Mouse (Mus musculus) olfactory bulb, adult 2 months (tissue): ENCODE results near the gene Phf11a. TPM values are rescaled to one million over a fixed set of nuclear protein-coding genes. Genes with fewer than 3 reads are reported as not detected.
"Not testable (repeated sequence)": the region's sequence is repeated elsewhere in the genome, so short reads cannot be mapped to it uniquely, and the experiment has no call there.

Experiments used
- H3K27ac ChIP-seq: fragments of 200-500 bp; 2 replicates; pipeline ENCODE4 v1.5.1; 2012; ENCODE audit warnings: low read depth, low read length; ENCODE audit not compliant: insufficient read depth
- H3K4me1 ChIP-seq: fragments of 200-500 bp; 2 replicates; pipeline ENCODE4 v1.6.1; 2012; ENCODE audit warnings: low read length; ENCODE audit not compliant: control insufficient read depth, insufficient read depth
- H3K4me3 ChIP-seq: fragments of 200-500 bp; 2 replicates; pipeline ENCODE4 v1.5.1; 2012; ENCODE audit warnings: mild to moderate bottlenecking, low read depth, low read length, moderate library complexity; ENCODE audit not compliant: insufficient read depth
- CTCF ChIP-seq: fragments of 200-500 bp; IDR thresholded peaks from 2 replicates; pipeline ENCODE4 v1.5.1; 2012; ENCODE audit warnings: low read depth, mild to moderate bottlenecking, low read length, moderate library complexity; ENCODE audit not compliant: insufficient read depth
- POLR2A ChIP-seq: fragments of 200-500 bp; IDR thresholded peaks from 2 replicates; pipeline ENCODE4 v1.6.1; 2012; ENCODE audit warnings: mild to moderate bottlenecking, low read depth, low read length, moderate library complexity; ENCODE audit not compliant: insufficient read depth
- WGBS: fragments of 180-500 bp; shearing (Covaris S2); methylation state at CpG from one replicate; pipeline ENCODE4 v1.1.7; 2018; 5-methylcytosine and 5-hydroxymethylcytosine counted together
- polyA plus RNA-seq: library from polyadenylated mRNA; stranded (reverse); fragments of >200 nt; gene quantifications from 2 replicates; pipeline ENCODE4 v1.2.4, GENCODE M21; 2012; ENCODE audit warnings: low replicate concordance; ENCODE audit not compliant: missing spikeins, insufficient read depth, insufficient read length

The Phf11a gene
- not detected in 2 replicates for polyA plus RNA-seq

DNA sequence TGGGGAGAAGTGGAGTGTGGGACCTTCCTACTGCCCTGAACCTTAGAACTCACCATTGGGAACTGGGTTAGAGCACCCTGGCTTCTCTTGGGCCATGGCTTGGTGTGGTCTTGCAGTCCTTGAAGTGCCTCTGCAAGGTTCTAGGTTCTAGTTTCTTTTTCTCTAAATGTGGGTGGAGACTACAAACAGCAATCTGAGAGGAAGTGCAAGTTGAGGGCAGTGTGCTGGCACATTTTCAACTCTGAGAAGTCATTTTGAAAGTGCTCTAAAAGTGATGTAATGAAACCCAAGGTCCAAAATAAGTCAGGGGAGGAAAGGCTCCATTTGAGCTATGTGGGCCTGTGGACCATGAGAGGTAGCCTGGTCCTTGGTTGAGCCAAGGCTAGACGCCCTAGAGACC, at the start of gene Phf11a:
Gene Phf11a (minus strand): TSS at position 132 of the 400 bp plus-strand sequence.
- H3K4me3 ChIP-seq, H3K27ac ChIP-seq, H3K4me1 ChIP-seq: not testable (repeated sequence)
- 73% methylated on average over 1 of the region's 1 CpGs for WGBS

DNA sequence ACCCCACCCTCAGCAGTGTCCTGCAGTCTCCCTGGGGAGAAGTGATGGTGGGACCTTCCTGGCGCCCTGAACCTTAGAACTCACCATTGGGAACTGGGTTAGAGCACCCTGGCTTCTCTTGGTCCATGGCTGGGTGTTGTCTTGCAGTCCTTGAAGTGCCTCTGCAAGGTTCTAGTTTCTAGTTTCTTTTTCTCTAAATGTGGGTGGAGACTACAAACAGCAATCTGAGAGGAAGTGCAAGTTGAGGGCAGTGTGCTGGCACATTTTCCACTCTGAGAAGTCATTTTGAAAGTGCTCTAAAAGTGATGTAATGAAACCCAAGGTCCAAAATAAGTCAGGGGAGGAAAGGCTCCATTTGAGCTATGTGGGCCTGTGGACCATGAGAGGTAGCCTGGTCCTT, 43.9 kb upstream of the Phf11a start, which contains the start of gene Phf11b:
Gene Phf11b (minus strand): TSS at position 163 of the 400 bp plus-strand sequence.
- WGBS, result 75% methylated on average over 1 of the region's 1 CpGs
- H3K4me1 ChIP-seq, H3K4me3 ChIP-seq, H3K27ac ChIP-seq: not testable (repeated sequence)

DNA sequence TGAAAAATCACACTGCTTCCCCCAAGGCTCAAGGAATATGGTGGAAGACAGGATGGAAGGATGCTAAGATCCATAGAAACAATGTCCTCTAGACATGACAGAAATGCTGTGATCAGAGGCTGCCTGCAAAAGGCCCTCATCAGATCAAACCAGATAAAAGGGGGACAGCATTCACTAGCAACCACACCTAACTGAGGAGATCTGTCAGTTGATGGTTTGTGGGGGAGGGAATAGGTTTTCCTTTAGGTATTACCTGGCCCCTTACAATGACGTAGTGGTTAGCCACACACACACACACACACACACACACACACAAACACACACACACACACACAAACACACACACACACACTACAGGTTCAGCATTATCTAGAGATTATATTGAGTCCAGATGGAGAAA, 42.2 kb upstream of the Phf11a start:
- no peaks in the 10 kb centered on the region for H3K4me1 ChIP-seq
- WGBS, result 92% methylated on average over 1 of the region's 1 CpGs
- TF ChIP-seq POLR2A (no peak), CTCF (no peak)
- no peak overlapping the region for H3K27ac ChIP-seq
- H3K4me3 ChIP-seq, result no peak overlapping the region

DNA sequence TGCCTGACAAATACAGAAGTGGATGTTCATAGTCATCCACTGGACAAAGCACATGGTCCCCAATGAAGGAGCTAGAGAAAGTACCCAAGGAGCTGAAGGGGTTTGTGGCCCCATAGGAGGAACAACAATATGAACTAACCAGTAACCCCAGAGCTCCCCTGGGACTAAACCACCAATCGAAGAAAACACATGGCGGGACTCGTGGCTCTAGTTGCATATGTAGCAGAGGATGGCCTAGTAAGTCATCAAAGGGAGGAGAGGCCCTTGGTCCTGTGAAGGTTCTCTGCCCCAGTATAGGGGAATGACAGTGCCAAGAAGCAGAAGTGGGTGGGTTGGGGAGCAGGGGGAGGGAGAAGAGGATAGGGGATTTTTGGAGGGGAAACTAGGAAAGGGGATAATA, 38.7 kb upstream of the Phf11a start:
- not testable (repeated sequence) for H3K4me1 ChIP-seq, H3K4me3 ChIP-seq, H3K27ac ChIP-seq
- 91% methylated on average over 3 of the region's 3 CpGs for WGBS

DNA sequence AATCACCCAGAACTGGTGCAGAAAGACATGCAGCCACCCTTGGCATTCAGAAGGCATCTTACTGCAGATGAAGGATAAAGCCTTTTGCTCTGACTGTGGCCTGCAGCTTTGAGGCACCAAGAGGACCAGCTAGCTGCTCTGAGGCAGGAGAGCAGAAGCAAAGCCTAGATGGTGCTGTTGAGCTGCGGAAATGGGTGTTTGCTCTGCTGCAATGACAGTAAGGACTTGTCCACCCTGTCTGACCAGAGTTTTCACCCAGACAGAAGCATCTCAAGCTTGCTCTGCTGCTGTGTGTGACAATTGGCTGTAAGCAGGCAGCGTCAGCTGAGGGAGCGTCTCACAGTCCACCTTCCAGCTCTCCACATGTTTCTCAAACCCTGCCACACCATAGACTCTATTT, 33.2 kb upstream of the Phf11a start:
- WGBS, result 62% methylated on average over 3 of the region's 3 CpGs
- not testable (repeated sequence) for H3K4me3 ChIP-seq, H3K27ac ChIP-seq, H3K4me1 ChIP-seq

DNA sequence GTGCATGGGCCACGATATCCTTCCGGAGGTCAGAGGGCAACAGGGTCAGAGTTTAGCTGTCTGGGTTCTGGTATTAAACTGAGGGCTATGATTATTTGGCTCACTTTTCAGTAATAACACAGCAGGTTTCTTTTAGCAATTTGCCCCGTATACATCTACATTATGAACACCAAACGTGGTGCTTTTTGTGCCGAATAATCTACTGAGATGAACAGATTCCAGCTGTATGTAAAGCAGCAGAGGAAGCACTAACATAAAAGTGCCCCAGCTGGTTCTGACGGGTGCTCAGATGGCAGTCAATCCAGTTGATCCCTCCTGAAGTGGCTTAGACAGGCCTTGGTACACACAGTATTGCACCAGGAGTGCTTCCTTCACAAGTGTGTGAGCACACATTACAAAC, 22.6 kb upstream of the Phf11a start:
- H3K4me1 ChIP-seq, H3K4me3 ChIP-seq, H3K27ac ChIP-seq: not testable (repeated sequence)
- WGBS, result 80% methylated on average over 6 of the region's 6 CpGs

DNA sequence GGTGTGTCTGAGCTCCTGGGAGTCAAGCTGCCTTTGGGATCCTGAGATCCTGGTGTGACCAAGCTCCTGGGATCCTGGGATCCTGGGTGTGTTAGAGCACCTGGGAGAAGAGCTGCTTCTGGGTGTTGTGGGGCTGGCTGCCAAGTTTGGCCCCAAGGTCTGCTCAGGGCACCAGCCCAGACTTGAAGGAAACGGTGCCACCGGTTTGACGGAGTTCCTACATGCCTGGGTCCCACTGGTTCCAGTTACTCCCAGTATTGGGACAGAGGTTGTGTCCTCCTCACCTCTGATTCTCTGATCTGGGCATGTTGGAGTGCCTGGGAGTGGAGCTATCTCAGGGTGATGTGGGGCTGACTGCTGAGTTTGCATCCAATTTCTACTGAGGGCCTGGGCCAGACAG, 21.7 kb upstream of the Phf11a start:
- not testable (repeated sequence) for H3K4me1 ChIP-seq, H3K27ac ChIP-seq, H3K4me3 ChIP-seq
- 94% methylated on average over 3 of the region's 3 CpGs for WGBS

DNA sequence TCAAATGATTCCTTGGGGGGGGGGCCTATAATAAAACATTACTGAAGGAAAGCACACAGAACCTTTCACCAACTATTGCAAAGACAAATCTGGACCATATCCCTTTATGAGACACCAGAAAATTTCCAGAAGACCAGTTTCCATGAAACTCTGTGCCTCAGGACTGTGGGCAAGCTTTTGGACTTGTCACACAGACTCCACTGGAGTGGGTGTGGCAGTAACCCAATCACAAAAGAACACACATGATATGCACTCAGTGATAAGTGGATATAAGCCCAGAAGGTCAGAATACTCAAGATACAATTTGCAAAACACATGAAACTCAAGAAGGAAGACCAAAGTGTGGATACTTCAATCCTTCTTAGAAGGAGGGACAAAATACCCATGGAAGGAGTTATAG, 5.6 kb downstream of the Phf11a start:
- H3K4me1 ChIP-seq, H3K27ac ChIP-seq, H3K4me3 ChIP-seq: not testable (repeated sequence)

DNA sequence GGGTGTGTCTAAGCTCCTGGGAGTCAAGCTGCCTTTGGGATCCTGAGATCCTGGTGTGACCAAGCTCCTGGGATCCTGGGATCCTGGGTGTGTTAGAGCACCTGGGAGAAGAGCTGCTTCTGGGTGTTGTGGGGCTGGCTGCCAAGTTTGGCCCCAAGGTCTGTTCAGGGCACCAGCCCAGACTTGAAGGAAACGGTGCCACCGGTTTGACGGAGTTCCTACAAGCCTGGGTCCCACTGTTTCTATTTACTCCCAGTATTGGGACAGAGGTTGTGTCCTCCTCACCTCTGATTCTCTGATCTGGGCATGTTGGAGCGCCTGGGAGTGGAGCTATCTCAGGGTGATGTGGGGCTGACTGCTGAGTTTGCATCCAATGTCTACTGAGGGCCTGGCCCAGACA, 22.4 kb downstream of the Phf11a start:
- WGBS, result 94% methylated on average over 4 of the region's 4 CpGs
- not testable (repeated sequence) for H3K27ac ChIP-seq, H3K4me3 ChIP-seq, H3K4me1 ChIP-seq

DNA sequence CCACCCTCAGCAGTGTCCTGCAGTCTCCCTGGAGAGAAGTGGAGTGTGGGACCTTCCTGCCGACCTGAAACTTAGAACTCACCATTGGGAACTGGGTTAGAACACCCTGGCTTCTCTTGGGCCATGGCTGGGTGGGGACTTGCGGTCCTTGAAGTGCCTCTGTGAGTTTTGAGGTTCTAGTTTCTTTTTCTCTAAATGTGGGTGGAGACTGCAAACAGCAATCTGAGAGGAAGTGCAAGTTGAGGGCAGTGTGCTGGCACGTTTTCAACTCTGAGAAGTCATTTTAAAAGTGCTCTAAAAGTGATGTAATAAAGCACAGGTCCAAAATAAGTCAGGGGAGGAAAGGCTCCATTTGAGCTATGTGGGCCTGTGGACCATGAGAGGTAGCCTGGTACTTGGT, 37.3 kb downstream of the Phf11a start, which contains the start of gene Gm6904:
Gene Gm6904 (minus strand): TSS at position 161 of the 400 bp plus-strand sequence.
- WGBS, result 75% methylated on average over 3 of the region's 3 CpGs
- Histone ChIP-seq H3K4me1 (no peaks in the 10 kb centered on the region), H3K4me3 (no peak within 1 kb of the TSS), H3K27ac (no peak within 1 kb of the TSS)
- TF ChIP-seq CTCF (no peak), POLR2A (no peak)

DNA sequence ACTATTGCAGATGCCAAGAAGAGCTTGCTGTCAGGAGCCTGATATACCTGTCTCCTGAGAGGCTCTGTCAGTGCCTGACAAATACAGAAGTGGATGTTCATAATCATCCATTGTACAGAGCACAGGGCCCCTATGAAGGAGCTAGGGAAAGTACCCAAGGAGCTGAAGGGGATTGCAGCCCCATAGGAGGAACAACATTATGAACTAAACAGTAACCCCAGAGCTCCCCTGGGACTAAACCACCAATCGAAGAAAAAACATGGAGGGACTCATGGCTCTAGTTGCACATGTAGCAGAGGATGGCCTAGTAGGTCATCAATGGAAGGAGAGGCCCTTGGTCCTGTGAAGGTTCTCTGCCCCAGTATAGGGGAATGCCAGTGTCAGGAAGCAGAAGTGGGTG, 41.5 kb downstream of the Phf11a start:
- 90% methylated on average over 1 of the region's 1 CpGs for WGBS
- H3K4me3 ChIP-seq, H3K27ac ChIP-seq, H3K4me1 ChIP-seq: not testable (repeated sequence)

DNA sequence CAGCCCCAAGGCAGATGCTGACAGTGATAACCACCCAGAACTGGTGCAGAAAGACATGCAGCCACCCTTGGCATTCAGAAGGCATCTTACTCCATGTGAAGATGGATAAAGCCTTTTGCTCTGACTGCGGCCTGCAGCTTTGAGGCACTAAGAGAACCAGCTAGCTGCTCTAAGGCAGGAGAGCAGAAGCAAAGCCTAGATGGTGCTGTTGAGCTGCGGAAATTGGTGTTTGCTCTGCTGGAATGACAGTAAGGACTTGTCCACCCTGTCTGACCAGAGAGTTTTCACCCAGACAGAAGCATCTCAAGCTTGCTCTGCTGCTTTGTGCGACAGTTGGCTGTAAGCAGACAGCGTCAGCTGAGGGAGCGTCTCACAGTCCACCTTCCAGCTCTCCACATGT, 47.0 kb downstream of the Phf11a start:
- H3K4me3 ChIP-seq, H3K4me1 ChIP-seq, H3K27ac ChIP-seq: not testable (repeated sequence)
- 71% methylated on average over 5 of the region's 5 CpGs for WGBS
